8 mouse cellular contexts compared by ENCODE assay signal in genomic region chr7:12422245-12422849, GRCm38 (mm10). TPM values are rescaled to one million over a fixed set of nuclear protein-coding genes. Genes with fewer than 3 reads are reported as not detected.
DNase-seq lines count a peak whose midpoint lies in the region; ATAC-seq lines count a peak whose summit lies in the region.

TSS of gene Zfp551 (minus strand) at chr7:12422751.

- no peaks in the 10 kb centered on the region for H3K27me3 ChIP-seq in hindbrain, embryonic 13.5 days

- peaks cover 18% of the 10 kb centered on the region for H3K4me1 ChIP-seq in hindbrain, embryonic 13.5 days (replicated peaks)

- ATAC-seq in hindbrain, embryonic 13.5 days (ENCODE audit: low FRiP score), result peak; percentile 94

- WGBS in hindbrain, embryonic 13.5 days, result under 1% methylated on average over 27 of the region's 27 CpGs

- no peaks in the 10 kb centered on the region for H3K9me3 ChIP-seq in hindbrain, embryonic 13.5 days

- peaks cover 30% of the 10 kb centered on the region for H3K36me3 ChIP-seq in hindbrain, embryonic 13.5 days

- peak within 1 kb of the TSS; percentile 55; the same call in 1 of the 2 replicates for H3K27ac ChIP-seq in hindbrain, embryonic 13.5 days

- DNase-seq in R1 (ENCODE audit: low read depth, low spot score), result peak; percentile 75
- peak; percentile 76 to 79 for DNase-seq in cerebellum, postnatal 10 days
- DNase-seq in frontal cortex, postnatal 25 days (ENCODE audit: low spot score in 2 of 2), result peak; percentile 34 to 51
- DNase-seq in layer of hippocampus, postnatal 14 days (ENCODE audit: low spot score in 2 of 2), result peak; percentile 50 to 63
- peak; percentile 71 for DNase-seq in lung, postnatal 10 days
- DNase-seq in retina, adult 2 months (ENCODE audit: low read depth, low spot score), result peak; percentile 23
- peak; percentile 63 to 70 for DNase-seq in thymus, postnatal 36 days

- H3K9ac ChIP-seq in hindbrain, embryonic 13.5 days, result peak within 1 kb of the TSS; percentile 79

- H3K4me2 ChIP-seq in hindbrain, embryonic 13.5 days, result peak within 1 kb of the TSS; percentile 74

- H3K4me3 ChIP-seq in hindbrain, embryonic 13.5 days, result peak within 1 kb of the TSS; percentile 67

RNA-seq across cellular contexts. Expression of gene Zfp551, which starts in this region (rescaled TPM):
- 10.0 and 10.1 TPM in 2 replicates for polyA plus RNA-seq in hindbrain, embryonic 13.5 days (2015; fragmentation: Nextera tagmentation; extraction: Ambion mirVana)
- 1 to 10 TPM; 7.6 TPM for total RNA-seq in layer of hippocampus, postnatal 14 days (2021)

Comparison
In these comparisons a context has a peak if more than half of its experiments do, and no peak if none do; other contexts are left out.
1. Peak in every context shown above with its lines: DNase-seq, ATAC-seq, H3K4me3 ChIP-seq and H3K27ac ChIP-seq.
2. DNase-seq: peak in every context shown above with its lines; median percentile 78 in cerebellum, postnatal 10 days; 75 in R1; 71 in lung, postnatal 10 days; 66 in thymus, postnatal 36 days; 56 in layer of hippocampus, postnatal 14 days; 42 in frontal cortex, postnatal 25 days; 23 in retina, adult 2 months.